Mouse (Mus musculus): ENCODE results near the gene Csn3.

Csn3 gene

GRCm38 (mm10) chr5:87925372-87925771 is at the start of gene Csn3:
TSS of gene Csn3 (plus strand) at chr5:87925579.
- DNase-seq, result peak; percentile 10

GRCm38 (mm10) chr5:87884729-87885128 is 40.6 kb upstream of the Csn3 start, which contains the start of gene Odam:
TSS of gene Odam (plus strand) at chr5:87885029.
- no peak for DNase-seq

GRCm38 (mm10) chr5:87931603-87932002 is 6.2 kb downstream of the Csn3 start:
- DNase-seq, result no peak

GRCm38 (mm10) chr5:87940752-87941151 is 15.4 kb downstream of the Csn3 start:
- DNase-seq, result peak; percentile 16

- DNase-seq, result no peak
Measured at GRCm38 (mm10) chr5:87942515-87942914, 17.1 kb downstream of the Csn3 start.

- no peak for DNase-seq
Measured at GRCm38 (mm10) chr5:87951836-87952235, 26.5 kb downstream of the Csn3 start.

- DNase-seq, result no peak
Measured at GRCm38 (mm10) chr5:87969201-87969600, 43.8 kb downstream of the Csn3 start, which contains the start of the genes 2310003L06Rik and Gm28434. TSS of gene 2310003L06Rik (plus strand) at chr5:87969459. TSS of gene Gm28434 (plus strand) at chr5:87969517.

GRCm38 (mm10) chr5:87979139-87979538 is 53.8 kb downstream of the Csn3 start, which contains the start of gene Cabs1:
TSS of gene Cabs1 (plus strand) at chr5:87979439.
- no peak for DNase-seq

Measured in retina, postnatal 1 day (tissue).